Mouse (Mus musculus) thymus, postnatal 36 days (tissue): ENCODE measurements around the gene Aldh1a3.

Experiments
- DNase-seq, 2 experiments: peaks; one replicate each; pipeline ENCODE4 v3.0.0; 2022; ENCODE audit warnings: mixed read lengths in 2 of 2

Gene Aldh1a3

DNA sequence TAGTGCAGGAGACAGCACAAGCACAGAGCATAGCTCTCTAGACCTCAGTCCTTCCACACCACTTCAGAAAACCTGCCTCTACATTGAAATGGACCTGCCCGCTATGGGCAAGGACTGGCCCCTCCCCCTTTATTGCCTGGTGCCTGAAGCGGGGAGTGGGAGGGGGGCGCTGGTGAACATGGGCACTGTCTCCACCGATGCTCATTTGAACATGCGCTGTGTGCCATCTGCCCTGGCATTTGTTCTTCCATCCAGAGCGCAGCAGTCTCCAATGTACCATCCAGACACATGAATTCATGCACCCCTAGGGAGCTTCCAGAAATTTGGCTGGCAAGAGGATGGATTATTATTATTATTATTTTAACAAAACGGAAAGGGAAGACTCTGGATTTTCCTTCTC lies 14.2 kb downstream of the Aldh1a3 start:
- DNase-seq = no peak

GRCm38 (mm10) chr7:66409433-66409832 lies 17.9 kb downstream of the Aldh1a3 start:
- DNase-seq = no peak

GRCm38 (mm10) chr7:66406971-66407370 lies 20.3 kb downstream of the Aldh1a3 start:
- no peak for DNase-seq

- DNase-seq = no peak
Measured at GRCm38 (mm10) chr7:66405951-66406721, 21.2 kb downstream of the Aldh1a3 start.

GRCm38 (mm10) chr7:66405541-66405940 lies 21.8 kb downstream of the Aldh1a3 start:
- no peak for DNase-seq

- no peak for DNase-seq
Measured at GRCm38 (mm10) chr7:66404802-66405201, 22.5 kb downstream of the Aldh1a3 start.

DNA sequence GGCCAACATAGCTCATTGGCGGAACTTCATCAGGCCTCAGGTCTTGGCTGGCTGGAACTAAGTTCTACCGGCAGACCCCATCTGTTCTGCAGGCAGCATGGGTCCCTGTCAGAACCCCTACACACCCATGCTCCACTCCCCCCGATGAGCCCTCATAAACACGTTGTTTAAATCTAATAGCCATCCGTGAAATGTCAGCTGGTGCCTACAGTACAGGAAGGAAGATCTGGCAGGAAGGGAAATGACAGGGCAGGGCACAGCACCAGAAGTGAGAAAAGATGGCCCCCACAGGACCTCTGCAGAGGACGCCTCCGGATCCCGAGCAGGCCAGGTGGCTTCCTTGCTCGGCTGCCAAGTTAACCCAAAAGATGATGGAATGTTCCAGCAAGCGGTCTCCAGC lies 23.2 kb downstream of the Aldh1a3 start:
- DNase-seq = no peak

DNA sequence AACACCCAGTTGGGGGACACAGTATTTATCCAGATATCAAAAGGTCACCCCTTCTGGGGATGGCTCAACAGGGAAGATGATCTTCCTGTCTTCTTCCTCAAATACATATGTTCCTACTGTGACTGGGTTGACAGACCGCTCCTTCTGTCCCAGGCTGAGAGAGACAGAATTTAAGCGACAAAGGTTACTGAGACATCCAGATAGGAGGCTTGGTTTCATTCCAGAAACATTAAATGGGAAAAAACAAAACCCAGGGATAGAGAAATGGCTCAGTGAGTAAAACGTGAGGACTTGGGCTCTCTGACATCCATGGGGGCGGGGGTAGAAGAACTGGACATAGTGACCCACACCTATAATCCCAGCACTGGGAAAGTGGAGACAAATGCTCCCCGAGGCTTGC lies 24.4 kb downstream of the Aldh1a3 start:
- DNase-seq = no peak

GRCm38 (mm10) chr7:66401605-66402004 lies 25.7 kb downstream of the Aldh1a3 start:
- DNase-seq = no peak

GRCm38 (mm10) chr7:66397288-66397687 lies 30.0 kb downstream of the Aldh1a3 start:
- DNase-seq = no peak

DNA sequence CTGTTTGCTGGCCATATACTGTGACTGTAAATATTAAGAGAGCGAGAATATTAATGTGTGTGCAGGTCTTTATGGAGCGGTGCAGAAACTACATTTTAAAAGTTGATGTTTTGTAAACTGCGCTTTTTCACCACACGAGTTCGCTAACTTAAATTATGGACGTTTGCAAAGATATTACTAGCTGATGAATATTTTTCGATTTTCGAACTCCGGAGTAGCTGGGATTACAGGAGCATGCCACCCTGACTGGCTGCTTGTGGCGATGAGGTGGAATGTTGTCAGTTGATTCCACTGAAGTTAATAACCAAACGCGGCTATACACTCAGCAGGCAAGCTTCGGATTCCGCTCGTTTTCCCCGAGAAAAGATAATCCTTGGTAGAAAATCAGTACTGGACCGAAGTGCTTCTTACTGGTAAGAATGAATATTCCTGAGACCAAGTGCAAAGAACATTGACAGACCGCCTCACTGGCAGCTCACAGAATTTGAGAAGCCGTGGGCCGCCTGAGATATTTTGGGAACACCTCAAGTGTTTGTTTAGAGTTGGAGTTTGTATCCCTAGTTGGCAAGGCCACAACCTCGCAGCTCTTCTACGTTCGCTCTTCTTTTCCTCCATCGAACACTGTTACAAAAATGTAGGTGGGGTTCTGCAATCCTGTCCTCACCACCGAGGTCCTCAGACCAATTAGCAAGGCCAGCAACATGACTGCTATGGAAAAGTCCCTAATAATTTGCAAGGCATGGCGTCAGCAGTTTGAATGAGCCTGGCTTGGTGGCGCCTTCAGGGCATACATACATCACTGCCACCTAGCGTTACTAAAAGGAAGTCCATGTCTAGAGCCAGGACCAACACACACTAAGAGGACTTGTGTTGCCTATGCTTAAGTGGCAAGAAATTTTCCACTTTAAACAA lies 38.4 kb downstream of the Aldh1a3 start:
- DNase-seq = peak in 1 of 2 experiments; percentile 14

DNA sequence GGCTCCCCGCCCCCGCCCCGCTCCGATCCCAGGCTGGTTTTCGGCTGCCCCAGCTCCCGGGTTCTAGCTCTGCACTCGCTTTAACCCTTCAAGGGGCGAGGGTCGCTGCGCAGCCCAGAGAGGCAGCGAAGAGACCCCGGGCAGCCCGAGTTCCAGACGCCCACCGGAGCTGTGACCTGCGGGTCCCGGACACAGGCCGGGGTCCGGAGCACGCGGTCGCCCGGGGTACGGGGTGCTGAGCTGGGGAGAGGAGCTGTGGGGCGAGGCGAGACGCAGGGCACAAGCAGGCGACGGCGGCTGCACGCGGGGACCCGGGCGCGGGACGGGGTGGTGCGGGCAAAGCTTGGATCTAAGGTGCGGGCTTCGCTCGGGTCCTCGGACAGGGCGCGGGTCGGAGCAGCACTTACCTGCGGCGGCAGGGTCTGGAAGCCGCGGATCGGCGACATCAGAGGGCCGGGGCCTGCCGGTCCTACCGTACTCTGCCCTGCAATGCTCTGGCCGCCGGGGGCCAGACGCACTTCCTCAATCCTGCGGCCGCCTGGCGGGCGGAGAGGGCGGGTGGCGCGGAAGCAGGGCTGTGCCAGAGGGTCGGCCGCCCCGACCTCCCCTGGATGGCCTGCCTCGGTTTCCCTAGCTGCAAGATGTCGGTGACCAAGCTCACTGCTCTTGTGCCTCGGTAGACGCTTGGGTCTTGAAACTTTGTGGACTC lies 39.4 kb downstream of the Aldh1a3 start, which contains the start of gene Lrrk1:
Lrrk1 (minus strand) TSS at position 538 of the 709 bp plus-strand sequence.
- peak in 1 of 2 experiments; percentile 11 for DNase-seq

DNA sequence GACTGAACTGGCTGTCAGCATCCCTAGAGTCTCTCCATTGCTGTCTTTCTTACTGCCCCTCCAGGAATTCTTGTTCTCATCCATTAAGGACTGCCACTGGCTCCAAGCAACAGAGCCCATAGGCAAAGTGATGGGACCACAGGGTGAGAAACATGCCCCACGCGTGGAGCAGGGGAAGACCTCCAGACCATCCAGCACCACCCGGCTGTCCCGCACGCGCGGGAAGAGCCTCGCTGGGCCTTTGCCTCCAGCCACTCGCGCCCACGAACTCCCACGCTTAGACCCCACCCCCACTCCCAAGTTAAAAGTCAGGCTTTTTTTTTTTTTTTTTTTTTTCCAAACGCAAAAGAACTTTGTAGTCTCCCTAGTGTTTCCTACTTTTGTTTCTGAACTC lies 39.9 kb downstream of the Aldh1a3 start:
- DNase-seq = no peak

GRCm38 (mm10) chr7:66386411-66386810 lies 40.9 kb downstream of the Aldh1a3 start:
- no peak for DNase-seq

DNA sequence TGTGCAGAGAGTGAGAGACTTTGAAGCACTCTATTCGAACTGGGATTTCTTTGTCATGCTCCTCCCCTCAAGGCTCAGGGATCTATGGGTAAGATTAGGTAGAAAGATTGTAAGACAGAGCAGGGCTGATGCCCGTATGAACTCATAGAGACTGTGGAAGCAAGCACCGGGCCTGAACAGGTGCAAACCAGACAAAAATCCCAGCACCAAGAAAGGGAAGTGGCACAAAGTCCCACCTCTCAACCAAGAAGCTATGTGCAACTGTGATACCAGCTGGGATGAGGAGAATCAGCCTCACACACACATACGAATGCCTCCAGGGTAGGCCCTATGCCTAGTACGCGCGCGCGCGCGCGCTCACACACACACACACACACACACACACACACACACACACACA lies 41.5 kb downstream of the Aldh1a3 start:
- no peak for DNase-seq

DNA sequence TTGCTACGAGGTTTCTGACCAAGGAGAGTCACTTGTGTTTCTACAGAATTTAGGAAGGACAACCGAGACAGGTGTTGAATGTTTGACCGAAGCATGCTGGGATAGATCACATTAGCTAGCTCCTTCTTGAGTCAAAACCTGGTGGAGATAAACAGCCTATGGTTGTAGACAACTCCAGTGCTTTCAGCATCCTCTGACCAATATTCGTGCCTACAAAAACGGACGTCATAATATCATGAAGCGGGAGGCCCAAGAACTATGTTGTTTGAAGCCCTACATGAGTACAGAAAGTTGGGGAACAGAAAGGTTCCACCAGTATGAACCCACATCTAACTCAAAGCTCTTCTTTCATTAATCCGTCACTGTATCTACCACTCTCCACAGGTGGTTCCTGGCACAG lies 42.4 kb downstream of the Aldh1a3 start:
- DNase-seq = no peak

DNA sequence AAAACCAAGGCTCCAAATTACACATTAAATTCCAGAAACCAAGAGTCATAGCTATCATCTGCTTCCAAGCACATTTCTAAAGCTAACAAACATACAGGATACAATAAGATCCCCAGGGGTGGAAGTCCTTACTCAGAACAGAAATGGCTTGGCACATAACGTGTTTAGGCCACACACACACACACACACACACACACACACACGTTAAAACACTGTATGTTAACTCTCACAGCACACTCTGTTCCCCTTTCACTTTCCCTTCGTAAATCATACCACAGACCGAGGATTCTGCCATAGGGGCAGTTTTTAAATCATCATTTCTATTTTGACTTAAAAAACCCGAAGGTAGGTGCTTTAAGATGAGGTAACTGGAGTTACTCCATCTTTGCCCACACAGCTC lies 43.1 kb downstream of the Aldh1a3 start:
- no peak for DNase-seq

GRCm38 (mm10) chr7:66376560-66376959 lies 50.8 kb downstream of the Aldh1a3 start:
- DNase-seq = no peak

GRCm38 (mm10) chr7:66375736-66376135 lies 51.6 kb downstream of the Aldh1a3 start:
- DNase-seq = no peak

- DNase-seq = no peak
Measured at GRCm38 (mm10) chr7:66373391-66373790, 53.9 kb downstream of the Aldh1a3 start.

DNA sequence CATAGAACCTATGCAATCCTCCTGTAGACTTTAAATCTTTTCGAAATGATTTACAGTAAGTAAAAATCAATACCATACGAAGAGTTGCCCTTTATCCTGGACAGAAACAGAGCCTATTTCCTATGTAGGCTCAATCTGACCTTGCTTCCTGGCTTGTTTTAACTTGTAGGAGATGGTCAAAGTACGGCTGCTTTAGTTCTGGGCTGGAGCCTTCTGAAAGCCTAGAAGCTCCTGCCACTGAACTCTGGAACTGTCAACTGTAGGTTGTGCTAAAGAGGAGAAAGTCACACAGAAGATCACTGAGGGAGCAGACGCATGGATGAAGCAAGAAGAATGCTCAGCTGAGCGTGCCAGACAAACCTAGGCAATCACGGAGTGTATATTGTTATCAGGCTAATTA lies 56.3 kb downstream of the Aldh1a3 start:
- DNase-seq = no peak

- no peak for DNase-seq
Measured at GRCm38 (mm10) chr7:66369934-66370445, 57.3 kb downstream of the Aldh1a3 start.
